Mouse (Mus musculus) limb, embryonic 13.5 days (tissue): ENCODE results near the gene Clec1a. TPM values are rescaled to one million over a fixed set of nuclear protein-coding genes. Genes with fewer than 3 reads are reported as not detected.

Experiments
- polyA plus RNA-seq: library from polyadenylated mRNA; unstranded; fragments of >200 nt; fragmentation: Nextera tagmentation; extraction: Ambion mirVana; gene quantifications from 2 replicates; pipeline ENCODE4 v1.2.1, GENCODE M21; 2015

Clec1a gene
- polyA plus RNA-seq, 1 experiment from 2014 or later, result 2.3 TPM

Other genes starting within 250 kb of the Clec1a start
- gene Cd69, start 176.6 kb downstream of the Clec1a start, polyA plus RNA-seq, result 0.08 and 0.11 TPM in 2 replicates
- gene 4922502D21Rik, start 120.2 kb downstream of the Clec1a start, polyA plus RNA-seq, result not detected in 2 replicates
- gene Clec12a, start 109.3 kb downstream of the Clec1a start, polyA plus RNA-seq, result 0.95 and 1.0 TPM in 2 replicates
- 0.09 and 0.14 TPM in 2 replicates for gene Clec12b, start 66.1 kb downstream of the Clec1a start, polyA plus RNA-seq
- gene Clec1b, start 54.7 kb downstream of the Clec1a start, polyA plus RNA-seq, result 1.6 and 2.1 TPM in 2 replicates
- 0.13 and 0.22 TPM in 2 replicates for gene Clec9a, start 43.1 kb downstream of the Clec1a start, polyA plus RNA-seq
- gene Olr1, start 55.2 kb upstream of the Clec1a start, polyA plus RNA-seq, result not detected in 2 replicates
- gene Tmem52b, start 60.6 kb upstream of the Clec1a start, polyA plus RNA-seq, result 0.06 TPM in 1 of 2 replicates, not detected in the other
- 55.4 and 55.5 TPM in 2 replicates for gene Gabarapl1, start 81.2 kb upstream of the Clec1a start, polyA plus RNA-seq
- not detected in 2 replicates for gene Klre1, start 125.9 kb upstream of the Clec1a start, polyA plus RNA-seq
- gene Klrd1, start 139.8 kb upstream of the Clec1a start, polyA plus RNA-seq, result 0.26 TPM in 1 of 2 replicates, not detected in the other
- gene Klrk1, start 171.9 kb upstream of the Clec1a start, polyA plus RNA-seq, result 0.04 and 0.18 TPM in 2 replicates
- gene Klrc3, start 191.3 kb upstream of the Clec1a start, polyA plus RNA-seq, result not detected in 2 replicates
- not detected in 2 replicates for gene Klrc2, start 208.7 kb upstream of the Clec1a start, polyA plus RNA-seq
- gene Klrc1, start 227.0 kb upstream of the Clec1a start, polyA plus RNA-seq, result not detected in 2 replicates